Mouse (Mus musculus) fat pad, adult 2 months (tissue): ENCODE results near the gene Gm10160.

Experiments
- DNase-seq: peaks from one replicate; pipeline ENCODE4 v3.0.0-alpha.2; 2011; ENCODE audit warnings: low read depth, low spot score; ENCODE audit errors: extremely low read depth

Gene Gm10160

GRCm38 (mm10) chr7:81829379-81829894, 26.2 kb downstream of the Gm10160 start, which contains the start of gene Btbd1:
TSS of gene Btbd1 (minus strand) at chr7:81829431.
- DNase-seq: no peak

GRCm38 (mm10) chr7:81828681-81829378, 26.8 kb downstream of the Gm10160 start:
- DNase-seq: no peak

- no peak for DNase-seq
These were observed 27.6 kb downstream of the Gm10160 start for GRCm38 (mm10) chr7:81827806-81828667.

- DNase-seq: no peak
These were observed 30.2 kb downstream of the Gm10160 start for GRCm38 (mm10) chr7:81825381-81825780.

GRCm38 (mm10) chr7:81824906-81825305, 30.7 kb downstream of the Gm10160 start:
- peak; percentile 26 for DNase-seq

- DNase-seq: no peak
These were observed 49.5 kb downstream of the Gm10160 start for GRCm38 (mm10) chr7:81806067-81806466.
